Mouse (Mus musculus): ENCODE measurements around the gene Actn4. TPM values are rescaled to one million over a fixed set of nuclear protein-coding genes. Genes with fewer than 3 reads are reported as not detected.
"Not testable (repeated sequence)": the region's sequence is repeated elsewhere in the genome, so short reads cannot be mapped to it uniquely, and the experiment has no call there.

Gene Actn4
- polyA plus RNA-seq, 1 experiment from 2014 or later = 233 TPM

- WGBS = 85% methylated on average over 4 of the region's 4 CpGs
Measured at GRCm38 (mm10) chr7:28899972-28900371, 62.2 kb downstream of the Actn4 start.

GRCm38 (mm10) chr7:28897661-28898060, 64.5 kb downstream of the Actn4 start:
- Histone ChIP-seq H3K27me3 (no peaks in the 10 kb centered on the region), H3K4me1 (no peaks in the 10 kb centered on the region), H3K27ac (no peak overlapping the region), H3K9me3 (no peaks in the 10 kb centered on the region), H3K4me3 (no peak overlapping the region), H3K4me2 (replicated peaks) (no peak overlapping the region), H3K9ac (no peak overlapping the region), H3K36me3 (peaks cover 96% of the 10 kb centered on the region)
- WGBS = 96% methylated on average over 6 of the region's 6 CpGs
- ATAC-seq (ENCODE audit: insufficient number of reproducible peaks, insufficient read depth, low FRiP score, low TSS enrichment) = no peak

More at GRCm38 (mm10) chr7:28899972-28900371, 62.2 kb downstream of the Actn4 start:
- Histone ChIP-seq H3K4me1 (no peaks in the 10 kb centered on the region), H3K27ac (no peak overlapping the region), H3K27me3 (no peaks in the 10 kb centered on the region), H3K9me3 (no peaks in the 10 kb centered on the region), H3K4me2 (replicated peaks) (no peak overlapping the region), H3K36me3 (peaks cover 99% of the 10 kb centered on the region), H3K9ac (no peak overlapping the region), H3K4me3 (no peak overlapping the region)
- no peak for ATAC-seq (ENCODE audit: insufficient number of reproducible peaks, insufficient read depth, low FRiP score, low TSS enrichment)

DNA sequence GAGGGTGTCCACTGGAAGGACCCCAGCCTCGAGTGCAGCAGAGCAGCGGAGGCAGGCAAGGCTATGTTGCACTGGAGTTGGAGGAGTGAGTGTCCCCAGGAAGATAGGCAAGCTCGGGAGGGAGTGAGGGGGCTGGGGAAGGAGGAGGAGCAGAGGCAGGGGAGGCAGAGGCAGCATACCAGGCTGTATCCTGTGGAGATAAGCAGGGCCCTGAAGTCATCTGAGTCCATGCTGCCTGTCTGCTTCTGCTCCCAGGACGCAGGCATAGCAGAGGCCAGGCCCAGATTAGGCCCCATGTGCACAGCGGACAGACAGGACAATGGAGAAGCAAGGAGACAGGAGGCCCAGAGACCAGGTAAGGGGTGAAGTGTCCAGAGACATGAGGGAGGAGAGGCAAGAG, 67.2 kb downstream of the Actn4 start:
- no peak for ATAC-seq (ENCODE audit: insufficient number of reproducible peaks, insufficient read depth, low FRiP score, low TSS enrichment)

GRCm38 (mm10) chr7:28893643-28894265, 68.4 kb downstream of the Actn4 start:
- peaks cover 16% of the 10 kb centered on the region for H3K27me3 ChIP-seq
- ATAC-seq (ENCODE audit: insufficient number of reproducible peaks, insufficient read depth, low FRiP score, low TSS enrichment) = no peak

More for the DNA sequence above, 67.2 kb downstream of the Actn4 start:
- H3K4me1 ChIP-seq = no peaks in the 10 kb centered on the region
- H3K4me3 ChIP-seq = no peak overlapping the region
- no peak overlapping the region for H3K4me2 ChIP-seq (replicated peaks)
- H3K27ac ChIP-seq = peak overlapping the region; percentile 18; the same call in 1 of the 2 replicates
- peaks cover 4% of the 10 kb centered on the region for H3K27me3 ChIP-seq
- no peak overlapping the region for H3K9ac ChIP-seq
- H3K36me3 ChIP-seq = peaks cover 89% of the 10 kb centered on the region
- no peaks in the 10 kb centered on the region for H3K9me3 ChIP-seq
- WGBS = 56% methylated on average over 5 of the region's 5 CpGs

DNA sequence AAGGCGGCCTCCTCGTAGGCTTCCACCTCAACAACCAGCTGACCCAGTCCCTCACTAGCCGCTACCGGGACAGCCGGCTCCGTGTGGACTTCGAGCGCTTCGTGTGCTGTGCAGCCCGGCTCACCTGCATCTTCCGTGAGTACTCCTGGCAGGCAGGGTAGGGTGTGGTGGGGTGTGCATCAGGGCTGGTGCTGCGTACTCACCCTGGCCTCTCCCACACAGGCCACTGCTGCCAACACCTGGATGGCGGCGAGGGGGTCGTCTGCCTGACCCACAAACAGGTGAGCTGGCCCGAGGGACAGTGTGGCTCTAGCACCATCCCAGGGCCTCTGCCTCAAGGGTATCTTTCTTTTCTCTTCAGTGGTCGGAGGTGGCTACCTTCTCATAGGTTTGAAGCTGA, 69.5 kb downstream of the Actn4 start:
- H3K27ac ChIP-seq = no peak overlapping the region
- no peak overlapping the region for H3K9ac ChIP-seq
- no peak overlapping the region for H3K4me3 ChIP-seq
- 97% methylated on average over 17 of the region's 17 CpGs for WGBS
- peaks cover 28% of the 10 kb centered on the region for H3K27me3 ChIP-seq
- H3K4me1 ChIP-seq = peaks cover 6% of the 10 kb centered on the region; the same call in 1 of the 2 replicates
- H3K36me3 ChIP-seq = peaks cover 66% of the 10 kb centered on the region
- no peaks in the 10 kb centered on the region for H3K9me3 ChIP-seq
- H3K4me2 ChIP-seq (replicated peaks) = no peak overlapping the region
- no peak for ATAC-seq (ENCODE audit: insufficient number of reproducible peaks, insufficient read depth, low FRiP score, low TSS enrichment)

More at GRCm38 (mm10) chr7:28893643-28894265, 68.4 kb downstream of the Actn4 start:
- H3K4me2 ChIP-seq (replicated peaks) = no peak overlapping the region
- 51% methylated on average over 7 of the region's 7 CpGs for WGBS
- no peak overlapping the region for H3K27ac ChIP-seq
- no peak overlapping the region for H3K4me3 ChIP-seq
- H3K9me3 ChIP-seq = no peaks in the 10 kb centered on the region
- H3K9ac ChIP-seq = no peak overlapping the region
- peaks cover 78% of the 10 kb centered on the region for H3K36me3 ChIP-seq
- H3K4me1 ChIP-seq = peaks cover 3% of the 10 kb centered on the region; the same call in 1 of the 2 replicates

DNA sequence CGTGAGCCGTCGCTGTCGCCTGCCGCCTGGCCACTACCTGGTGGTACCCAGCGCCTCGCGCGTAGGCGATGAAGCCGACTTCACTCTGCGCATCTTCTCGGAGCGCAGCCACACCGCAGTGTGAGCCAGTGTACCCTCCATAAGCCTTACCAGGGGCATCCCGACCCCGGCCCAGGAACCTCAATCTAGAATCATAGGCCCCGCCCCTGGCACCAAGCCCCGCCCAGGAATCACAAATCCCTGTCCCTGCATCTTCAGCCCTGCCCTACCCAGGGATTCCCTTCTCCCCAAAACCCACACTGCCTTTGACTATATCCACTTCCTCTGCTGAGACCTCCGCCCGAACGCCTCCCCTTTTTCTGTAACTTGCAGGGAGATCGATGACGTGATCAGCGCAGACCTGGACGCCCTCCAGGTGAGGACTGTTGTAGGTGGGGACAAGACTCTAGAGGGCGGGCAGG, 73.4 kb downstream of the Actn4 start:
- Histone ChIP-seq H3K4me1 (peaks cover 6% of the 10 kb centered on the region; the same call in 1 of the 2 replicates), H3K27me3 (peaks cover 33% of the 10 kb centered on the region), H3K4me2 (replicated peaks) (peak overlapping the region; percentile 64), H3K9me3 (no peaks in the 10 kb centered on the region), H3K4me3 (peak overlapping the region; percentile 40), H3K36me3 (peaks cover 27% of the 10 kb centered on the region), H3K27ac (no peak overlapping the region), H3K9ac (peak overlapping the region; percentile 42)
- ATAC-seq (ENCODE audit: insufficient number of reproducible peaks, insufficient read depth, low FRiP score, low TSS enrichment) = no peak
- 2% methylated on average over 27 of the region's 27 CpGs for WGBS

- Histone ChIP-seq H3K4me3 (no peak overlapping the region), H3K27ac (no peak overlapping the region), H3K36me3 (0 out of 2 replicates have a peak, but pooled peaks cover 8% of the 10 kb centered on the region), H3K9ac (no peak overlapping the region), H3K27me3 (peaks cover 33% of the 10 kb centered on the region), H3K9me3 (no peaks in the 10 kb centered on the region), H3K4me1 (peaks cover 7% of the 10 kb centered on the region; the same call in 1 of the 2 replicates), H3K4me2 (replicated peaks) (no peak overlapping the region)
- WGBS = 24% methylated on average over 14 of the region's 14 CpGs
- no peak for ATAC-seq (ENCODE audit: insufficient number of reproducible peaks, insufficient read depth, low FRiP score, low TSS enrichment)
Measured at GRCm38 (mm10) chr7:28886486-28886885, 75.7 kb downstream of the Actn4 start.

DNA sequence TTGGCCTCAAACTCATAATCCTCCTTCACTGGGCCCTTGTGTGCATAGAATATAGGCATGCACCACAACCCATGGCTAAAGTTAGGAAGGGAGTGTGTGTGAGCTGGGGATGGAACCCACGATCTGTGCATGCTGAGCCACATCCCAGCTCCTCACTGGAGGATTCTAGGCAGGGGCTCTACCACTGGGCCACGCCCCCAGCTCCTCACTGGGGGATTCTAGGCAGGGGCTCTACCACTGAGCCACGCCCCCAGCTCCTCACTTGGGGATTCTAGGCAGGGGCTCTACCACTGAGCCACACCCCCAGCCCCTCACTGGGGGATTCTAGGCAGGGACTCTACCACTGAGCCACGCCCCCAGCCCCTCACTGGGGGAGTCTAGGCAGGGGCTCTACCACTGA, 78.4 kb downstream of the Actn4 start:
- H3K9ac ChIP-seq; H3K36me3 ChIP-seq; H3K4me1 ChIP-seq; ATAC-seq (ENCODE audit: insufficient number of reproducible peaks, insufficient read depth, low FRiP score, low TSS enrichment); H3K27ac ChIP-seq; H3K4me3 ChIP-seq; H3K4me2 ChIP-seq (replicated peaks); H3K9me3 ChIP-seq: not testable (repeated sequence)
- WGBS = 89% methylated on average over 4 of the region's 4 CpGs
- H3K27me3 ChIP-seq = peaks cover 17% of the 10 kb centered on the region

GRCm38 (mm10) chr7:28883039-28883438, 79.1 kb downstream of the Actn4 start:
- peaks cover 10% of the 10 kb centered on the region for H3K27me3 ChIP-seq
- H3K4me3 ChIP-seq = no peak overlapping the region
- ATAC-seq (ENCODE audit: insufficient number of reproducible peaks, insufficient read depth, low FRiP score, low TSS enrichment) = no peak
- H3K9ac ChIP-seq = no peak overlapping the region
- H3K27ac ChIP-seq = no peak overlapping the region
- H3K36me3 ChIP-seq = no peaks in the 10 kb centered on the region
- peaks cover 2% of the 10 kb centered on the region; the same call in 1 of the 2 replicates for H3K4me1 ChIP-seq
- 79% methylated on average over 11 of the region's 11 CpGs for WGBS
- H3K4me2 ChIP-seq (replicated peaks) = no peak overlapping the region
- no peaks in the 10 kb centered on the region for H3K9me3 ChIP-seq

DNA sequence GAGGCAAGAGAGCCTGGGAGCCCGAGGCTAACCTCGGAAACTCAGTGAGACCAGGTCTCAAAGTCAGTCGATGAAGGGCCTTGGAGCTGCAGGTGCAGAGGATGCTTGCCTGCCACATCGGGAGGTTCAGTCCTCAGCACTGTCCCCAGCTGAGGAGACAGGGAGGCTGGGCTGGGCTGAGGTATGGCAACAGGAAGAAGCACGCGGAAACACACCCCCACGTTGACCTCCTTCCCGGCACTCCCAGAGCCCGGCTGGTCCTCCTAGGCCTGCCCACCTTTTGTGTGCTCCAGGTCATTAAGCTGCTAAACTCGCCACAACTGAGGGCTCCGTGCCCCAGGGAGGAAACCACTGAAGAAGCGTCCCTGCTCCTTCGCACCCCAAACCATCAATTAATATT, 80.9 kb downstream of the Actn4 start, which contains the start of gene Capn12:
Capn12 (plus strand) TSS at position 224 of the 400 bp plus-strand sequence.
- no peak within 1 kb of the TSS for H3K27ac ChIP-seq
- H3K9ac ChIP-seq = no peak within 1 kb of the TSS; the same call in 1 of the 2 replicates
- 40% methylated on average over 13 of the region's 13 CpGs for WGBS
- no peak within 1 kb of the TSS for H3K4me3 ChIP-seq
- no peaks in the 10 kb centered on the region for H3K27me3 ChIP-seq
- no peak within 1 kb of the TSS for H3K4me2 ChIP-seq (replicated peaks)
- H3K9me3 ChIP-seq = no peaks in the 10 kb centered on the region
- ATAC-seq (ENCODE audit: insufficient number of reproducible peaks, insufficient read depth, low FRiP score, low TSS enrichment) = no peak
- peaks cover 2% of the 10 kb centered on the region; the same call in 1 of the 2 replicates for H3K4me1 ChIP-seq
- no peaks in the 10 kb centered on the region for H3K36me3 ChIP-seq

DNA sequence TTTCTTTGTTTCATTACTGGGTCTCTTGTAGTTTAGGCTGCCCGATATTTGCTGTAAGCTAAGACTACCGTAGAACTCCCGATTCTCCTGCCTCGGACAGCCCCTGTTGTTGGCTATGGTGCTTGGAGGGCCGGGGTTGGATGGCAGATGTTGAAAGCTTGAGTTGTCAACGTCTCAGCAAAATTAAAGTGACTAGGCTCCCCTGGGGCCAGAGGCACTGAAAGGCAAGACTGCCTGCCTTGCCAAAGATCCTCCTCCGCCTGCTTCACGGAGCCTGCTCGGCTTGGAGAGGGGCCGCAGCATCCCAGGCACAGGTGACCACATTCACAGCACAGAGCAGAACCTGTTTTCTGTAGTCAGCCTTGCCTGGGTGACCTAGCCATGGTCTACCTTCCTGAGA, 81.6 kb downstream of the Actn4 start:
- Histone ChIP-seq H3K9me3 (no peaks in the 10 kb centered on the region), H3K4me2 (replicated peaks) (no peak overlapping the region), H3K9ac (no peak overlapping the region), H3K4me1 (peaks cover 2% of the 10 kb centered on the region; the same call in 1 of the 2 replicates), H3K36me3 (no peaks in the 10 kb centered on the region), H3K27me3 (no peaks in the 10 kb centered on the region), H3K4me3 (no peak overlapping the region), H3K27ac (no peak overlapping the region)
- no peak for ATAC-seq (ENCODE audit: insufficient number of reproducible peaks, insufficient read depth, low FRiP score, low TSS enrichment)
- 56% methylated on average over 10 of the region's 10 CpGs for WGBS

- WGBS = 77% methylated on average over 7 of the region's 7 CpGs
- no peak overlapping the region for H3K4me3 ChIP-seq
- H3K4me1 ChIP-seq = peaks cover 2% of the 10 kb centered on the region; the same call in 1 of the 2 replicates
- ATAC-seq (ENCODE audit: insufficient number of reproducible peaks, insufficient read depth, low FRiP score, low TSS enrichment) = no peak
- H3K27me3 ChIP-seq = no peaks in the 10 kb centered on the region
- no peak overlapping the region for H3K27ac ChIP-seq
- H3K9ac ChIP-seq = no peak overlapping the region
- H3K4me2 ChIP-seq (replicated peaks) = no peak overlapping the region
- H3K36me3 ChIP-seq = no peaks in the 10 kb centered on the region
- H3K9me3 ChIP-seq = no peaks in the 10 kb centered on the region
Measured at GRCm38 (mm10) chr7:28879606-28880005, 82.5 kb downstream of the Actn4 start.

Data from embryonic facial prominence, embryonic 12.5 days (tissue).